In genomic region chr17:33940206-33940805, GRCm38 (mm10) we compare ENCODE assay signal across 8 mouse cellular contexts. TPM values are rescaled to one million over a fixed set of nuclear protein-coding genes. Genes with fewer than 3 reads are reported as not detected.
A peak's percentile ranks its signal among the peaks of the same experiment; 100 is the strongest.
DNase-seq lines count a peak whose midpoint lies in the region; ATAC-seq and TF ChIP-seq lines count a peak whose summit lies in the region.

TSS of gene Pfdn6 (minus strand) at chr17:33940343.
TSS of gene Wdr46 (plus strand) at chr17:33940660.

- peak; percentile 81; the same call in 1 of the 2 replicates for ATAC-seq in cerebellum, adult (ENCODE audit: insufficient number of reproducible peaks, low FRiP score, low TSS enrichment)
- peak; percentile 88 for ATAC-seq in forebrain, embryonic 12.5 days (ENCODE audit: low FRiP score)
- peak; percentile 88 for ATAC-seq in heart, postnatal 0 days (ENCODE audit: insufficient read depth, low read depth)
- peak; percentile 90 for ATAC-seq in liver, embryonic 14.5 days (ENCODE audit: insufficient read depth)
- peak; percentile 81 for ATAC-seq in neural tube, embryonic 11.5 days (ENCODE audit: insufficient read depth, low FRiP score, low TSS enrichment)
- ATAC-seq in stomach, embryonic 16.5 days (ENCODE audit: insufficient read depth, low FRiP score) = peak; percentile 88

- peaks cover 13% of the 10 kb centered on the region for H3K36me3 ChIP-seq in ES-Bruce4 (ENCODE audit: control insufficient read depth, insufficient read depth, low read length, poor library complexity, severe bottlenecking)
- peaks cover 57% of the 10 kb centered on the region for H3K36me3 ChIP-seq in forebrain, embryonic 12.5 days (replicated peaks)
- H3K36me3 ChIP-seq in heart, postnatal 0 days (replicated peaks; ENCODE audit: control insufficient read depth, insufficient read depth, low read length) = peaks cover 45% of the 10 kb centered on the region
- no peaks in the 10 kb centered on the region; the same call in none of the 2 replicates for H3K36me3 ChIP-seq in liver, embryonic 14.5 days (replicated peaks; ENCODE audit: control insufficient read depth, insufficient read depth, low read depth)
- peaks cover 19% of the 10 kb centered on the region for H3K36me3 ChIP-seq in neural tube, embryonic 11.5 days (ENCODE audit: control insufficient read depth, insufficient read depth, low read length)
- peaks cover 12% of the 10 kb centered on the region; the same call in 1 of the 2 replicates for H3K36me3 ChIP-seq in stomach, embryonic 16.5 days (ENCODE audit: control insufficient read depth, insufficient read depth, low read length)

- peak within 1 kb of the TSS; percentile 99 for H3K4me2 ChIP-seq in forebrain, embryonic 12.5 days
- H3K4me2 ChIP-seq in heart, postnatal 0 days (ENCODE audit: low read depth, low read length) = peak within 1 kb of the TSS; percentile 100
- H3K4me2 ChIP-seq in liver, embryonic 14.5 days (ENCODE audit: low read depth) = peak within 1 kb of the TSS; percentile 77
- peak within 1 kb of the TSS; percentile 95 for H3K4me2 ChIP-seq in neural tube, embryonic 11.5 days (ENCODE audit: low read depth)
- peak within 1 kb of the TSS; percentile 95 for H3K4me2 ChIP-seq in stomach, embryonic 16.5 days (ENCODE audit: low read depth, low read length)

- no peak within 1 kb of the TSS for H3K27ac ChIP-seq in ES-Bruce4 (ENCODE audit: insufficient read depth, low read length)
- 0 out of 2 replicates have a peak within 1 kb of the TSS, but pooled peaks have one; percentile 50 for H3K27ac ChIP-seq in forebrain, embryonic 12.5 days
- peak within 1 kb of the TSS; percentile 41; the same call in 1 of the 2 replicates for H3K27ac ChIP-seq in heart, postnatal 0 days (ENCODE audit: low read depth)
- peak within 1 kb of the TSS; percentile 67 for H3K27ac ChIP-seq in liver, embryonic 14.5 days
- H3K27ac ChIP-seq in neural tube, embryonic 11.5 days (ENCODE audit: low read depth, low read length) = no peak within 1 kb of the TSS
- peak within 1 kb of the TSS; percentile 50; the same call in 1 of the 2 replicates for H3K27ac ChIP-seq in stomach, embryonic 16.5 days (ENCODE audit: low read length)

- H3K4me3 ChIP-seq in ES-Bruce4 (ENCODE audit: low read depth, low read length) = peak within 1 kb of the TSS; percentile 91
- peak within 1 kb of the TSS; percentile 87 for H3K4me3 ChIP-seq in forebrain, embryonic 12.5 days (replicated peaks)
- H3K4me3 ChIP-seq in heart, postnatal 0 days (ENCODE audit: low read depth, low read length) = peak within 1 kb of the TSS; percentile 77
- H3K4me3 ChIP-seq in liver, embryonic 14.5 days (ENCODE audit: insufficient read depth in 1 of 2, low read depth in 2 of 2, low read length in 2 of 2) = peak within 1 kb of the TSS; percentile 97 to 99
- H3K4me3 ChIP-seq in neural tube, embryonic 11.5 days (ENCODE audit: low read depth, low read length) = peak within 1 kb of the TSS; percentile 81
- H3K4me3 ChIP-seq in stomach, embryonic 16.5 days (replicated peaks; ENCODE audit: low read length) = peak within 1 kb of the TSS; percentile 94

- WGBS in forebrain, embryonic 12.5 days = under 1% methylated on average over 36 of the region's 36 CpGs
- WGBS in heart, postnatal 0 days = under 1% methylated on average over 36 of the region's 36 CpGs
- WGBS in liver, embryonic 14.5 days (ENCODE audit: insufficient replicate concordance) = under 1% methylated on average over 36 of the region's 36 CpGs
- WGBS in neural tube, embryonic 11.5 days = under 1% methylated on average over 36 of the region's 36 CpGs
- under 1% methylated on average over 36 of the region's 36 CpGs for WGBS in stomach, embryonic 16.5 days

- H3K9me3 ChIP-seq in ES-Bruce4 (replicated peaks; ENCODE audit: control insufficient read depth, insufficient read depth, low read length, poor library complexity, severe bottlenecking) = no peaks in the 10 kb centered on the region
- H3K9me3 ChIP-seq in forebrain, embryonic 12.5 days = no peaks in the 10 kb centered on the region
- no peaks in the 10 kb centered on the region for H3K9me3 ChIP-seq in heart, postnatal 0 days (replicated peaks; ENCODE audit: control insufficient read depth, low read length)
- H3K9me3 ChIP-seq in liver, embryonic 14.5 days (ENCODE audit: control insufficient read depth, low read length) = no peaks in the 10 kb centered on the region
- H3K9me3 ChIP-seq in neural tube, embryonic 11.5 days (ENCODE audit: control insufficient read depth, low read length) = no peaks in the 10 kb centered on the region
- no peaks in the 10 kb centered on the region for H3K9me3 ChIP-seq in stomach, embryonic 16.5 days (replicated peaks; ENCODE audit: control insufficient read depth, low read length)

- no peak for TF ChIP-seq POLR2A in ES-Bruce4 (IDR thresholded peaks at IDR 0.05; ENCODE audit: insufficient read depth, low read length)

- no peak for TF ChIP-seq EP300 in ES-Bruce4 (IDR thresholded peaks at IDR 0.05; ENCODE audit: insufficient read depth, low read depth, low read length)
- peak; percentile 39; the same call in 1 of the 2 replicates for TF ChIP-seq EP300 in heart, postnatal 0 days (IDR thresholded peaks at IDR 0.05; ENCODE audit: low read depth)
- no peak for TF ChIP-seq EP300 in liver, embryonic 14.5 days (IDR thresholded peaks at IDR 0.05; ENCODE audit: low read depth)

- DNase-seq in heart, postnatal 0 days (ENCODE audit: low spot score) = peak; percentile 94
- DNase-seq in kidney, postnatal 36 days = peak; percentile 93 to 95
- peak; percentile 86 to 92 (median 89) for DNase-seq in liver, embryonic 14.5 days (ENCODE audit: low read depth in 3 of 3, low spot score in 3 of 3)
- peak; percentile 91 for DNase-seq in neural tube, embryonic 11.5 days (ENCODE audit: low spot score)

- TF ChIP-seq CTCF in ES-Bruce4 (IDR thresholded peaks at IDR 0.05; ENCODE audit: low read depth, low read length) = no peak
- TF ChIP-seq CTCF in heart, postnatal 0 days (IDR thresholded peaks at IDR 0.05; ENCODE audit: low read depth) = no peak
- TF ChIP-seq CTCF in liver, embryonic 14.5 days (IDR thresholded peaks at IDR 0.05; ENCODE audit: low read depth) = no peak

- H3K4me1 ChIP-seq in ES-Bruce4 (ENCODE audit: control insufficient read depth, insufficient read depth, low read length) = no peaks in the 10 kb centered on the region
- H3K4me1 ChIP-seq in forebrain, embryonic 12.5 days = peaks cover 23% of the 10 kb centered on the region
- peaks cover 13% of the 10 kb centered on the region for H3K4me1 ChIP-seq in heart, postnatal 0 days (ENCODE audit: control insufficient read depth, insufficient read depth)
- peaks cover 5 to 12% of the 10 kb centered on the region in 2 experiments; a peak in 3 of 4 replicates for H3K4me1 ChIP-seq in liver, embryonic 14.5 days (replicated peaks; ENCODE audit: control insufficient read depth in 2 of 2, insufficient read depth in 2 of 2, low read length in 1 of 2)
- H3K4me1 ChIP-seq in neural tube, embryonic 11.5 days (ENCODE audit: control insufficient read depth, insufficient read depth, low read length) = peaks cover 12% of the 10 kb centered on the region
- peaks cover 16% of the 10 kb centered on the region for H3K4me1 ChIP-seq in stomach, embryonic 16.5 days (ENCODE audit: control insufficient read depth, insufficient read depth, low read length)

- H3K9ac ChIP-seq in ES-Bruce4 (ENCODE audit: low read depth, poor library complexity, severe bottlenecking) = peak within 1 kb of the TSS; percentile 77
- H3K9ac ChIP-seq in forebrain, embryonic 12.5 days = peak within 1 kb of the TSS; percentile 81
- H3K9ac ChIP-seq in heart, postnatal 0 days (replicated peaks; ENCODE audit: low read depth, low read length) = peak within 1 kb of the TSS; percentile 87
- peak within 1 kb of the TSS; percentile 91 for H3K9ac ChIP-seq in liver, embryonic 14.5 days (replicated peaks)
- H3K9ac ChIP-seq in neural tube, embryonic 11.5 days (ENCODE audit: low read length) = peak within 1 kb of the TSS; percentile 70
- H3K9ac ChIP-seq in stomach, embryonic 16.5 days (ENCODE audit: low read length) = peak within 1 kb of the TSS; percentile 92

- no peaks in the 10 kb centered on the region for H3K27me3 ChIP-seq in ES-Bruce4 (ENCODE audit: control insufficient read depth, insufficient read depth, low read length, poor library complexity, severe bottlenecking)
- H3K27me3 ChIP-seq in forebrain, embryonic 12.5 days = no peaks in the 10 kb centered on the region
- H3K27me3 ChIP-seq in heart, postnatal 0 days (ENCODE audit: control insufficient read depth, insufficient read depth, low read length) = no peaks in the 10 kb centered on the region
- no peaks in the 10 kb centered on the region for H3K27me3 ChIP-seq in liver, embryonic 14.5 days (ENCODE audit: control insufficient read depth, insufficient read depth, low read length)
- H3K27me3 ChIP-seq in neural tube, embryonic 11.5 days (ENCODE audit: control insufficient read depth, insufficient read depth, low read length) = no peaks in the 10 kb centered on the region
- no peaks in the 10 kb centered on the region for H3K27me3 ChIP-seq in stomach, embryonic 16.5 days (ENCODE audit: control insufficient read depth, insufficient read depth, low read length)

RNA-seq across cellular contexts. Expression of gene Pfdn6, which starts in this region (rescaled TPM):
- 146 and 152 TPM in 2 replicates for polyA plus RNA-seq in ES-Bruce4 (2011; ENCODE audit: insufficient read depth, insufficient read length, low read depth, missing spikeins)
- polyA plus RNA-seq in forebrain, embryonic 12.5 days (2016; fragmentation: Nextera tagmentation; extraction: Ambion mirVana) = 198 and 201 TPM in 2 replicates
- total RNA-seq in heart, postnatal 0 days (2014; rRNA removed; ENCODE audit: low replicate concordance) = 28.6 and 77.4 TPM in 2 replicates
- 123 and 128 TPM in 2 replicates for polyA plus RNA-seq in heart, postnatal 0 days (2015; fragmentation: Nextera tagmentation; extraction: Ambion mirVana)
- polyA plus RNA-seq in liver, embryonic 14.5 days (2012; rRNA removed) = 36.8 and 62.4 TPM in 2 replicates
- 103 TPM in 2 replicates for polyA plus RNA-seq in liver, embryonic 14.5 days (2014; fragmentation: Nextera tagmentation; extraction: Ambion mirVana)
- 190 and 195 TPM in 2 replicates for polyA plus RNA-seq in neural tube, embryonic 11.5 days (2014; fragmentation: Nextera tagmentation; extraction: Ambion mirVana)
- polyA plus RNA-seq in stomach, embryonic 16.5 days (2015; fragmentation: Nextera tagmentation; extraction: Ambion mirVana) = 133 and 147 TPM in 2 replicates

RNA-seq across cellular contexts. Expression of gene Wdr46, which starts in this region (rescaled TPM):
- polyA plus RNA-seq in ES-Bruce4 (2011; ENCODE audit: insufficient read depth, insufficient read length, low read depth, missing spikeins) = 25.3 and 30.2 TPM in 2 replicates
- polyA plus RNA-seq in forebrain, embryonic 12.5 days (2016; fragmentation: Nextera tagmentation; extraction: Ambion mirVana) = 40.1 and 41.9 TPM in 2 replicates
- 6.7 and 10.9 TPM in 2 replicates for total RNA-seq in heart, postnatal 0 days (2014; rRNA removed; ENCODE audit: low replicate concordance)
- 8.9 and 11.1 TPM in 2 replicates for polyA plus RNA-seq in heart, postnatal 0 days (2015; fragmentation: Nextera tagmentation; extraction: Ambion mirVana)
- polyA plus RNA-seq in liver, embryonic 14.5 days (2012; rRNA removed) = 17.3 and 18.9 TPM in 2 replicates
- polyA plus RNA-seq in liver, embryonic 14.5 days (2014; fragmentation: Nextera tagmentation; extraction: Ambion mirVana) = 8.0 and 11.6 TPM in 2 replicates
- polyA plus RNA-seq in neural tube, embryonic 11.5 days (2014; fragmentation: Nextera tagmentation; extraction: Ambion mirVana) = 29.5 and 33.4 TPM in 2 replicates
- polyA plus RNA-seq in stomach, embryonic 16.5 days (2015; fragmentation: Nextera tagmentation; extraction: Ambion mirVana) = 19.0 and 23.1 TPM in 2 replicates

Comparison
In these comparisons a context has a peak if more than half of its experiments do, and no peak if none do; other contexts are left out.
1. H3K27ac ChIP-seq: peak in forebrain, embryonic 12.5 days (single experiment), heart, postnatal 0 days (single experiment), liver, embryonic 14.5 days (single experiment) and stomach, embryonic 16.5 days (single experiment); none in ES-Bruce4 (single experiment) and neural tube, embryonic 11.5 days (single experiment).
2. Peak in every context shown above with its lines, with median percentiles within 50 percentile points of each other: H3K4me3 ChIP-seq, H3K9ac ChIP-seq, ATAC-seq, H3K4me2 ChIP-seq and DNase-seq.